Comparison of ENCODE assay signal across 26 mouse cellular contexts in the genomic region with DNA sequence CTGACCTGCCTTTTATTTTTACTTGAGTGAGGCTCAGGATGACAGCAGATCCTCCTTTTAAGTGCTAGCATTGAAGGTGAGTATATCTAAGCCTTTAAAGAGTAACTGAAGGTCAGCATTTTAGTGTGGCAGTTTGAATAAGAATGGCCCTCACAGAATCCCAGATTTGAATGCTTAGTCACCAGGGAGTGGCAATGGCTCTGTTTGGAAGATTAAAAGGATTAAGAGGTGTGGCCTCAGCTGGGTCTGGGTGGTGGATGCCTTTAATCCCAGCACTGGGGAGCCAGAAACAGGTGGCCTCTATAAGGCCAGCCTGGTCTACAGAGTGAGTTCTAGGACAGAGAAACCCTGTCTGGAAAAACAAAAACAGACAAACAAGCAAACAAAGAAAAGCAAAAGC. TPM values are rescaled to one million over a fixed set of nuclear protein-coding genes. Genes with fewer than 3 reads are reported as not detected.
DNase-seq lines count a peak whose midpoint lies in the region; ATAC-seq and TF ChIP-seq lines count a peak whose summit lies in the region.
"Had no signal": no experiment of that assay in that cellular context is flagged by ENCODE, and none has a peak within 500 bp of the region (broad histone marks: within the 10 kb centered on the region; RNA-seq: fewer than 3 reads in every experiment).

No protein-coding gene starts in this region.

- H3K79me2 ChIP-seq in heart, adult 2 months (replicated peaks; ENCODE audit: control insufficient read depth, insufficient read depth, low read length): no peaks in the 10 kb centered on the region

- DNase-seq in retina, adult 2 months (ENCODE audit: low read depth, low spot score): peak; percentile 25
- no peak for DNase-seq in retina, embryonic 14.5 days (ENCODE audit: low spot score)
- DNase-seq in ES-CJ7 (ENCODE audit: low read depth, low spot score) (peak; percentile 97), R1 (ENCODE audit: low read depth, low spot score) (peak; percentile 98)
- peak; percentile 20 for DNase-seq in retina, postnatal 1 day
- no peak for DNase-seq in heart, adult 2 months
- DNase-seq in adrenal gland, adult (ENCODE audit: inconsistent age in 2 of 2, low spot score in 1 of 2): no peak
- DNase-seq: adrenal gland, adult 2 months; adrenal gland, postnatal 14 days; adrenal gland, postnatal 36 days; B cell, adult 2 months; cerebellum, adult 11-12 months; cerebellum, adult 2 months; cerebellum, adult 9-10 months; cerebellum, postnatal 10 days; cerebellum, postnatal 25 days had no signal

- no peaks in the 10 kb centered on the region for H3K27me3 ChIP-seq in heart, adult 2 months (ENCODE audit: control insufficient read depth, insufficient read depth, low read length)
- H3K27me3 ChIP-seq: CH12.LX; embryonic facial prominence, embryonic 12.5 days; forebrain, embryonic 12.5 days; Patski had no signal

- ATAC-seq in megakaryocyte-erythroid progenitor cell, adult 5-6 weeks (replicated peaks; ENCODE audit: low FRiP score, low TSS enrichment, poor library complexity, severe bottlenecking): no peak
- ATAC-seq: activated CD4-positive, CD25-positive, alpha-beta regulatory T cell, adult 4 months; CD4-positive, CD25-positive, alpha-beta regulatory T cell, adult 4 months; forebrain, embryonic 14.5 days; forebrain, embryonic 16.5 days; Patski had no signal

- no peak for TF ChIP-seq EP300 in heart, adult 2 months (IDR thresholded peaks at IDR 0.05; ENCODE audit: insufficient read depth, low read depth, low read length)

- TF ChIP-seq POLR2A in heart, adult 2 months (IDR thresholded peaks at IDR 0.05; ENCODE audit: insufficient read depth, low read depth, low read length): no peak

- intact Hi-C loops in heart, adult 2 months (cut with DNase I): no loop called here

- TF ChIP-seq CTCF in heart, adult 2 months (IDR thresholded peaks at IDR 0.05): no peak

- H3K9ac ChIP-seq in heart, adult 2 months (ENCODE audit: low read depth, low read length): no peak overlapping the region
- H3K9ac ChIP-seq: embryonic facial prominence, embryonic 12.5 days; forebrain, embryonic 12.5 days had no signal

- peaks cover 3% of the 10 kb centered on the region for H3K4me1 ChIP-seq in heart, adult 2 months (ENCODE audit: control insufficient read depth, insufficient read depth, low read length)
- H3K4me1 ChIP-seq: embryonic facial prominence, embryonic 12.5 days; forebrain, embryonic 12.5 days had no signal

- H3K4me3 ChIP-seq in heart, adult 2 months: no peak overlapping the region
- H3K4me3 ChIP-seq: embryonic facial prominence, embryonic 10.5 days; embryonic facial prominence, embryonic 12.5 days; forebrain, embryonic 12.5 days had no signal

- no peak overlapping the region for H3K27ac ChIP-seq in heart, adult 2 months
- H3K27ac ChIP-seq: embryonic facial prominence, embryonic 10.5 days; embryonic facial prominence, embryonic 12.5 days; forebrain, embryonic 12.5 days had no signal

- H3K36me3 ChIP-seq in heart, adult 2 months (ENCODE audit: control insufficient read depth, insufficient read depth, low read length): no peaks in the 10 kb centered on the region
- H3K36me3 ChIP-seq: forebrain, embryonic 12.5 days had no signal

RNA-seq across cellular contexts. Expression of a gene that starts 36.9 kb away (rescaled TPM):
- 9.9 and 17.0 TPM in 2 replicates for total RNA-seq in megakaryocyte-erythroid progenitor cell, adult 5-6 weeks (2014; fragmentation: Nextera tagmentation)
- total RNA-seq in megakaryocyte-erythroid progenitor cell, adult 5-6 weeks (2017): 2.6 and 2.9 TPM in 2 replicates
- 1 to 10 TPM; 6.9 to 10.0 TPM for total RNA-seq in heart, adult 2 months (2021)
- polyA plus RNA-seq in heart, adult 2 months (2012; rRNA removed): 12.0 and 12.9 TPM in 2 replicates

Comparison
In these comparisons a context has a peak if more than half of its experiments do, and no peak if none do; other contexts are left out.
1. DNase-seq: peak in retina, adult 2 months (single experiment), ES-CJ7 (single experiment), R1 (single experiment) and retina, postnatal 1 day (single experiment); none in retina, embryonic 14.5 days (single experiment), heart, adult 2 months (0 of 2) and adrenal gland, adult (0 of 2).